Mouse (Mus musculus): ENCODE measurements around the gene Olfr1009.

DNA sequence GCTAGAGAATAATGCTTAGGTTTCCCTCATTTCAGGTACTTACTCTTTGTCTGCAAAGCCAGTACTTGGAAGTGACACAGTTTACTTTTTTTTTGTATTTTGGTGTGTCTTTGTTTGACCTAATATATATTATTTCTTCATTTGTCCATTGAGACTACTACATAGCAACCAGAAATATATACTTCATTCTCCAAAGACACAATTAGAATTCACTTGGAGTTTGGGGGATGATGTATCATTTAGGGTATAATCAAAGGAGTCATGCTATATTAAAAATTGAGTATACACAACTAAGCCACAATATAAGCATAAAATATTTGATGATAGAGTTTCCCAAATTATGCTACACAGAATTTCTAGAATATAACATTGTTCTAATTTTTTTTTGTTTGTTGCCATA, 36.6 kb upstream of the Olfr1009 start, which contains the start of gene Olfr1006:
- TF ChIP-seq POLR2A (IDR thresholded peaks at IDR 0.05; ENCODE audit: extremely low read depth, insufficient read depth, low read length) (no peak), CTCF (IDR thresholded peaks at IDR 0.05; ENCODE audit: extremely low read depth, insufficient read depth, low read length) (no peak)
